Mouse (Mus musculus) limb, embryonic 12.5 days (tissue): ENCODE results near the gene Atp5l. TPM values are rescaled to one million over a fixed set of nuclear protein-coding genes. Genes with fewer than 3 reads are reported as not detected.
"Not testable (repeated sequence)": the region's sequence is repeated elsewhere in the genome, so short reads cannot be mapped to it uniquely, and the experiment has no call there.

ENCODE experiments used
- ATAC-seq: fragments of 200-750 bp; cut with Nextera tagmentation; 2 replicates; pipeline ENCODE4 v1.8.0; 2017; ENCODE audit warnings: low read depth, moderate TSS enrichment; ENCODE audit not compliant: insufficient number of reproducible peaks, insufficient read depth, low FRiP score, low TSS enrichment
- H3K27ac ChIP-seq: fragments of 300-500 bp; sonication (generic); 2 replicates; pipeline ENCODE4 v1.5.1; 2016; ENCODE audit warnings: mild to moderate bottlenecking, moderate library complexity
- H3K27me3 ChIP-seq: fragments of 300-500 bp; sonication (generic); 2 replicates; pipeline ENCODE4 v1.6.1; 2016; ENCODE audit warnings: mild to moderate bottlenecking, moderate library complexity
- H3K36me3 ChIP-seq: fragments of 300-500 bp; sonication (generic); 2 replicates; pipeline ENCODE4 v1.6.1; 2016; ENCODE audit warnings: mild to moderate bottlenecking, moderate library complexity
- H3K4me1 ChIP-seq: fragments of 300-500 bp; sonication (generic); replicated peaks from 2 replicates; pipeline ENCODE4 v1.6.1; 2016
- H3K4me2 ChIP-seq: fragments of 300-500 bp; sonication (generic); 2 replicates; pipeline ENCODE4 v1.6.1; 2016; ENCODE audit warnings: mild to moderate bottlenecking, moderate library complexity
- H3K4me3 ChIP-seq: fragments of 300-500 bp; sonication (generic); replicated peaks from 2 replicates; pipeline ENCODE4 v1.5.1; 2016; ENCODE audit warnings: mild to moderate bottlenecking
- H3K9ac ChIP-seq: fragments of 300-500 bp; sonication (generic); replicated peaks from 2 replicates; pipeline ENCODE4 v1.6.1; 2016; ENCODE audit warnings: mild to moderate bottlenecking, moderate library complexity
- H3K9me3 ChIP-seq: fragments of 300-500 bp; sonication (generic); 2 replicates; pipeline ENCODE4 v1.6.1; 2016; ENCODE audit warnings: mild to moderate bottlenecking, moderate library complexity
- WGBS: fragments of 180-500 bp; shearing (Covaris S2); methylation state at CpG from one replicate; pipeline ENCODE4 v1.1.7; 2016; 5-methylcytosine and 5-hydroxymethylcytosine counted together
- polyA plus RNA-seq: library from polyadenylated mRNA; unstranded; fragments of >200 nt; fragmentation: Nextera tagmentation; extraction: Ambion mirVana; gene quantifications from 2 replicates; pipeline ENCODE4 v1.2.1, GENCODE M21; 2016

The Atp5l gene
- 556 and 596 TPM in 2 replicates for polyA plus RNA-seq

DNA sequence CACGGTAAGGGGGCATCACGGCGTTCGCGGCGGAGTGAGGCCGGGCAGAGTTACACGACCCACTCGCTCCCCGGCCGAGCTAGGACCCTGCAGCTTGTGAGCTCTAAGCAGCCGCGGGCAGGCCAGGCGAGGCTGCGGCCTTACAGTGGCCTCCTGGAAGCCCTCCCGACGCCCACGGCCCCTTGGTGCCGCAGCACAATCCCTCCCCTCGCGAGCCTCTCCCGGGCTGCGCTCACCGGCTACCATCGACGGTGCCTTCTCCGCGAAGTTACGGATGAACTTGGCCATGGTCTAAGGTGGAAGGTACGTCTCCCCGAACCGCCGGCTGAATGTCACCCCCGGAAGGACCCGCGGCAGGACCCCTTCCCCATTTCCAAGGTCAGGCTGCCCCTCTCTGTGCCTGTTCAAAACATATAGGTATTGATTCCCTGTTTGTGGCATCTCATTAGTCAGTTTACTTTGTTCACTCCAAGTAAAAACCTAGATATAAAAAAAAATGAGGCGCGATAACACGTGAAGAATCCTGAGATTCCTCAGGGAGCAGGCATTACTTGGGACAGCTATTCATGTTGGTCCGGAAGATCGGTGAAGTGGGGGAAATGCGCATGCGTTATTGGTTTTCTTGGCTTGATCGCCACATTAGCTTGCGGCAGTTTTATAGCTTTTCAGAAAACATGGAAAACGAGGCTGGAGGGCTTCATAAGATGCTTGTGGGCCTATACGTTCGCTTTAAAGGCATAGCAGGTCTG is at the start of gene Atp5l:
Gene Atp5l (minus strand): TSS at position 369 of the 749 bp plus-strand sequence.
- Histone ChIP-seq H3K9ac (peak within 1 kb of the TSS; percentile 95), H3K4me1 (peaks cover 13% of the 10 kb centered on the region), H3K27me3 (no peaks in the 10 kb centered on the region), H3K27ac (peak within 1 kb of the TSS; percentile 85), H3K4me2 (peak within 1 kb of the TSS; percentile 83), H3K36me3 (peaks cover 5% of the 10 kb centered on the region; the same call in 1 of the 2 replicates), H3K4me3 (peak within 1 kb of the TSS; percentile 98), H3K9me3 (no peaks in the 10 kb centered on the region)
- under 1% methylated on average over 48 of the region's 48 CpGs for WGBS
- ATAC-seq: peak; percentile 83

DNA sequence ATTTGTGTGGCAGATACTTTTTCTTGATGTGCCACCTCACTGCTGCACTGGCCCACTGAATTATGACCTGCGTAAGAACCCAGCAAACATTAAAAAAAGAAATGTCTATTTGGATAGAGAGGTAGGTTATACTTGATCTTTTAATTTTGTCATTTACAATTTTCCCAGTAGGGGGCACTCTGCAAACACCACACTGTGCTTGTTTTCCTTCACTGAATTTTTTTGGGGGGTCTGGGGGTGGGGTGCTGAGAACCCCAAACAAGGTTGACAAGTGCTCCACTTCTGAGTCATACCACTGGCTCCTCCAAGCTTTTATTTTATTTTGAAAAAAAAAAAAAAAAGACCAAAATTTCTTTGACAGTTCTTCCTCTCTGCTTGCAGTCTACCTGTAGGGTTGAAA is 48.9 kb upstream of the Atp5l start:
- no peak for ATAC-seq
- Histone ChIP-seq H3K9ac (no peak overlapping the region), H3K36me3 (no peaks in the 10 kb centered on the region), H3K4me1 (peaks cover 10% of the 10 kb centered on the region), H3K4me3 (no peak overlapping the region), H3K9me3 (no peaks in the 10 kb centered on the region), H3K27ac (no peak overlapping the region), H3K27me3 (peaks cover 26% of the 10 kb centered on the region), H3K4me2 (no peak overlapping the region)
- 65% methylated on average over 1 of the region's 1 CpGs for WGBS

DNA sequence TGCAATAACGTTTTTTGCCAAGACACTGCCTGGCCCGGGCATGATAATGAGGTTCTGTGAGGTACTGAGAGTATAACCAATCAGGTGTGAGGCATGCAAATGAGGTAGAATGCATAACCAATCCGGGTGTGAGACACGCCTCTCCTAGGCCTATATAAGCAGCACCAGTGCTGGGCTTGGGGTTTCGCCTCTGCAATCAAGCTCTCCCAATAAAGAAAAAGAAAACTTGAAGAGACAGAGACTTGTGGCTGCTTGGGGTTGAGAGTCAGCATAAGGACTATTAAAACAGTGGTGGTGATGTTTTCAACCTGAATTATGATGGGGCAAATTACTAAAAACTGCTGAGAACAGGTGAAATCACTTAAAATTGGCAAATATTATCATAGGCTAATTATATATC is 47.2 kb upstream of the Atp5l start:
- ATAC-seq, H3K4me2 ChIP-seq, H3K9me3 ChIP-seq, H3K9ac ChIP-seq, H3K27ac ChIP-seq, H3K36me3 ChIP-seq, H3K4me3 ChIP-seq: not testable (repeated sequence)
- WGBS: 86% methylated on average over 5 of the region's 5 CpGs
- H3K4me1 ChIP-seq: peaks cover 14% of the 10 kb centered on the region
- peaks cover 13% of the 10 kb centered on the region for H3K27me3 ChIP-seq

DNA sequence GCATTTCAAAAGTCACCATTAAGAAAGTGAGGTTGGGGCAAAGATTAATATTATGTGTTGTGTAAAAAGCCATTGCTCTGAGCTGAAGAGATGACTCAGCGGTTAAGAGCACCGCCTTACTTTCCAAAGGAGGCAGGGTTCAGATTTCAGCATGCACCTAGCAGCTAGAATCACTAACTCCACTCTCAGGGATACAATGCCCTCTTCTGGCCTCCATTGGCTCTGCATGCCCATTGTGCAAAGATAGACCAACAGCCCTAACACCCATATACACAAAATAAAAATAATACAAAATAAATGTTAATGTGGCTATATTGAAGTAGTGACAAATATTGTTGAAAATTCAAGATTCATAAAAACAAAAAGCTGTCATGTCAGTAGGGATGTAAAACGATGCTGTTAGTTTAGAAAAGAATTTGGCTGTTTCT is 46.3 kb upstream of the Atp5l start:
- H3K27me3 ChIP-seq: peaks cover 9% of the 10 kb centered on the region
- H3K9me3 ChIP-seq: no peaks in the 10 kb centered on the region
- no peak overlapping the region for H3K4me3 ChIP-seq
- no peak overlapping the region for H3K4me2 ChIP-seq
- no peak overlapping the region for H3K9ac ChIP-seq
- ATAC-seq: no peak
- H3K27ac ChIP-seq: no peak overlapping the region
- peaks cover 6% of the 10 kb centered on the region for H3K36me3 ChIP-seq
- 29% methylated on average over 3 of the region's 3 CpGs for WGBS
- peaks cover 14% of the 10 kb centered on the region for H3K4me1 ChIP-seq

DNA sequence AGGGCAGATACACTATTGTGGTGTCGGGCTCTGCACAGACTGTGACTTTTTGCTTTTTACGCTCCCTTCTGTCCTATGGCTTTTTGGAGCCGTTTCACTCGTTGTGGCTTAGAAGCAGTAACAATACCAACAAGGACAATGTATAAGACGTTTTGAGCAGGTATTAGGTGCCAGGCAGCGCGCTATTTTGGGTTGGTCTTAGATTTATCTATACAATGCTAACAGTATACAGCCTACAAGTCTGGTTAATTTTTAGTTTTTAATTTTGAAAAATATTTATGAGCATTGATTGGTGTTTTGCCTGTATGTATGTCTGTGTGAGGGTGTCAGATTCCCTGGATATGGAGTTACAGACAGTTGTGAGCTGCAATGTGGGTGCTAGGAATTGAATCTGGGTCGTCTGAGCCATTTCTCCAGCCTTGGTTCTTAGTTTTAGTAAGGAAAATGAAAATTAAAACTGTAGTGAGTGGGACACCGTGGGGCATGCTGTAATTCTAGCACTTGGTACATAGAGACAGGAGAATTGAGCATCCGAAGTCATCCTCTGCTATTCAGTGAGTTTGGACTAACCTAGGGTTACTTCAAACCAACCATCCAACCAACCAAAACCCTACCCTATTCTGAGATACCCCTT is 45.4 kb upstream of the Atp5l start:
- H3K27me3 ChIP-seq: peaks cover 5% of the 10 kb centered on the region
- H3K4me1 ChIP-seq: peaks cover 14% of the 10 kb centered on the region
- H3K9ac ChIP-seq: peak overlapping the region; percentile 32
- peaks cover 13% of the 10 kb centered on the region for H3K36me3 ChIP-seq
- H3K27ac ChIP-seq: 0 out of 2 replicates have a peak overlapping the region, but pooled peaks have one; percentile 41
- H3K4me3 ChIP-seq: peak overlapping the region; percentile 72
- WGBS: 18% methylated on average over 10 of the region's 10 CpGs
- no peaks in the 10 kb centered on the region for H3K9me3 ChIP-seq
- H3K4me2 ChIP-seq: peak overlapping the region; percentile 75
- peak; percentile 49; the same call in 1 of the 2 replicates for ATAC-seq

DNA sequence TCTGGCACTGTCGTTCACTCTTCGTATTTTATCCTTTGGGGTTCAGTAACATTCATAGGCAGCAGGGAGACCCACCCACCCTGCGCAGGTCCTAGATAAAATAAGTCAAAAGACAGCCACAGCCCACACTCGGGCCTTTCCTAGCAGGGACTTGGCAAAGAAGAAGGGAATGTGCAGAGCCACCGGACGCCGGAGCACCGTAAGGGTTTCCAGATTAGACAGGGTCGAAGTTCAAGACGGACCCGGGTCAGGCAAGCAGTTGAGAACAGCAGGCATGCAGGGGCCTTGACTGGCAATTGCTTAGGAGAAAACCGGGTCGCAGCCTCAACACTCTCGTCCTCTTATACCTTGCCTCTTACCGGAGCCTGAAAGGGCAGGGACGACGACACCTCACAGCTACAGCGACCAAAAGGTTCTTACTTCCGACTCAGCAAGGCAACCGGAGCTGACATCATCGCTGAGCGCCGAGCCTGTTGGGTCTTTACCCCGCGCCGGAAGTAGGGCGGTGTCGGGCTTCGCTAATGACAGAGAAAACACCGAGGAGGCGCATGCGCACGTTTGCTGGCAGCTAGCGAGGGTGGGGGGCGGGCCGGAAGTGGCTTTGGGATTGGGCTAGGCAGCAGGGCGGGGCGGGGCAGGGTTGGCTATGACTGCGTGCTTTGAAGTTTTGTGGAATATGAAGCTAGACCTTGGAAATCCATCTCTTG is 44.7 kb upstream of the Atp5l start, which contains the start of gene Ube4a:
Gene Ube4a (minus strand): TSS at position 475 of the 707 bp plus-strand sequence.
- Histone ChIP-seq H3K4me2 (peak within 1 kb of the TSS; percentile 75), H3K27me3 (0 out of 2 replicates have a peak, but pooled peaks cover under 1% of the 10 kb centered on the region), H3K4me3 (peak within 1 kb of the TSS; percentile 72), H3K36me3 (peaks cover 15% of the 10 kb centered on the region), H3K4me1 (peaks cover 14% of the 10 kb centered on the region), H3K9ac (peak within 1 kb of the TSS; percentile 73), H3K9me3 (no peaks in the 10 kb centered on the region), H3K27ac (0 out of 2 replicates have a peak within 1 kb of the TSS, but pooled peaks have one; percentile 41)
- peak; percentile 89 for ATAC-seq
- under 1% methylated on average over 39 of the region's 39 CpGs for WGBS

DNA sequence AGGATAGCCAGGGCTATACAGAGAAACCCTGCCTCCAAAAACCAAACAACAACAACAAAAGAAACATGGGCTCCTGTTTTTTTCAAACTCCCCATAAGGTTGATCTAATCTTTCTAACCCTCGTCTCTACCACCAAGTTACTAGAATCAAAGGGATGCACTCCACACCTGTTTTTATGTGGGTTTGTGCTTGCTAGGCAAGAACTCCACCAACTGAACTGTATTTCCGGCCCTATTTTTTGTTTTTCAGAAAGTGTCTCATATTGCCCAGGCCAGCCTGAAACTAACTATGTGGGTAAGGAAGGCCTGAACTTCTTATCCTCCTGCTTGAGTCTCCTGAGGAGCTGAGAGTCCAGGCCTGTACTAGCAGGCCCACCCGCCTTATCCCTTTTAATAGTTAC is 33.9 kb upstream of the Atp5l start:
- WGBS: 89% methylated on average over 3 of the region's 3 CpGs
- H3K9me3 ChIP-seq: no peaks in the 10 kb centered on the region
- peaks cover 80% of the 10 kb centered on the region for H3K36me3 ChIP-seq

DNA sequence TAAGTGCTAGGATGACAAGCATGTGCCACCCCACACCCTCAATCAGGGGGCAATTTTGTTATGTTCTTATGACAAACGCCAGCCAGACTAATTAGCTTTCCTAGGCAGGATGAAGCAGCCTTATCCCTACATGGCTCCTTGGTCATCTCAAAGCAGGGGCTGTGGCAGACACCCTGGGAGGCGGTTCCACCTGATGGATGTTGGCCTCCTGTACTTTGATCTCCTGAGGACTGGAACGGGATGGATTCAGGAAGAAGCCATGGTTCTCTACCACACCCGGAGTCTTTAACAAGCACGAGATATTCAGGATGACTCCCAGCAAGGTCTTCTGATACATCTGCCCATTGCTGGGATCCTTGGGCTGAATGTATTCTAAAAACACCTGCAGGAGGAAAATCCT is 27.3 kb upstream of the Atp5l start:
- no peak overlapping the region for H3K4me3 ChIP-seq
- H3K4me1 ChIP-seq: no peaks in the 10 kb centered on the region
- peaks cover 89% of the 10 kb centered on the region for H3K36me3 ChIP-seq
- no peak overlapping the region for H3K9ac ChIP-seq
- 87% methylated on average over 5 of the region's 5 CpGs for WGBS
- H3K9me3 ChIP-seq: no peaks in the 10 kb centered on the region
- H3K27me3 ChIP-seq: no peaks in the 10 kb centered on the region
- H3K27ac ChIP-seq: no peak overlapping the region
- no peak for ATAC-seq
- H3K4me2 ChIP-seq: no peak overlapping the region

More for the DNA sequence above, 33.9 kb upstream of the Atp5l start:
- no peak for ATAC-seq
- no peak overlapping the region for H3K4me3 ChIP-seq
- no peaks in the 10 kb centered on the region for H3K27me3 ChIP-seq
- H3K4me2 ChIP-seq: no peak overlapping the region
- no peak overlapping the region for H3K9ac ChIP-seq
- H3K27ac ChIP-seq: no peak overlapping the region
- H3K4me1 ChIP-seq: no peaks in the 10 kb centered on the region

DNA sequence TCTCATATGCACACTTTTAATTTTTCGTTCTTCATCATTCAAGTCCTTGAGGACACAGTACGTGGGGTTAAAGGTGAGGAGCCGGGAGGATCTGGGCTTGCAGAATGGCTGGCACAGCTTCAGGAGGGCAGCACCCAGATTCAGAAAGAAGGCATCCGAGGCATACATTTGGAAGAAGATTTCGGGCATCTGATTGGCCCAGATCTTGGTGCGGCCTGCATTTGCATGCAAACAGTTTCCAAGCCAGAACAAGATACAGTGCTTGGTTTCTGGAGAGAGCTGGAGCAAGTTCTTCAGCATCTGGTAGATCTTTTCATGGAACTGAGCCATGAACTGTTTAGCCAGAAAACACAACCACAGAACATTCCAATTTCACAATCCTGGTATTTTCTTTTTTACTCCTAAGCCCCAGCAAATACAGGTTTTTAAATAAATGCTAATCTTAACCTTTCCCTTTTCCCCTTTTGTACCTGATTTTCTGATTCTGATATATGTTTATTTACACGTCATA is 25.7 kb upstream of the Atp5l start:
- no peak overlapping the region for H3K4me3 ChIP-seq
- no peak overlapping the region for H3K27ac ChIP-seq
- H3K9me3 ChIP-seq: no peaks in the 10 kb centered on the region
- WGBS: 94% methylated on average over 7 of the region's 7 CpGs
- no peak overlapping the region for H3K9ac ChIP-seq
- peaks cover 91% of the 10 kb centered on the region for H3K36me3 ChIP-seq
- H3K4me2 ChIP-seq: no peak overlapping the region
- no peak for ATAC-seq
- H3K4me1 ChIP-seq: no peaks in the 10 kb centered on the region
- H3K27me3 ChIP-seq: no peaks in the 10 kb centered on the region

DNA sequence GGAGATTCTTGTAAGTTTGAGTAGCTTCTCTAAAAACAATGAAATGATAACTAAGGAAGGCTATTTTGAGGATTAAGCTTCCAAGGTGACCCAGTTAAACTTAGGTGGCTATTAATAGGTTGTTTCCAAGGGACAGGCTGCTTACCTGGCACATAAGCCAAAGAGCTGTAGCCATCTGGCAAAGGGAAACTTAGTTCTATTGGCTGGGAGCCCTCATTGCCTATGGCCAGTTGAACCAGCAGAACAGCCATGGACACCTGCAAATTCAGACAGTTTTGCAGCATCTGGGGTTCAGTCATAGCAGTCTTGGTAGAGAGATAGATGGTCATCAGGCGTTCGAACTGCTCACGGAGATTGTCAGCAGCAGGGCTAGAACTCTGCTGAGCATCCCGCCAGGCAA is 21.9 kb upstream of the Atp5l start:
- Histone ChIP-seq H3K4me3 (no peak overlapping the region), H3K36me3 (peaks cover 86% of the 10 kb centered on the region), H3K9ac (no peak overlapping the region), H3K9me3 (no peaks in the 10 kb centered on the region), H3K27me3 (no peaks in the 10 kb centered on the region), H3K4me2 (no peak overlapping the region), H3K4me1 (no peaks in the 10 kb centered on the region), H3K27ac (no peak overlapping the region)
- ATAC-seq: no peak
- WGBS: 93% methylated on average over 4 of the region's 4 CpGs

DNA sequence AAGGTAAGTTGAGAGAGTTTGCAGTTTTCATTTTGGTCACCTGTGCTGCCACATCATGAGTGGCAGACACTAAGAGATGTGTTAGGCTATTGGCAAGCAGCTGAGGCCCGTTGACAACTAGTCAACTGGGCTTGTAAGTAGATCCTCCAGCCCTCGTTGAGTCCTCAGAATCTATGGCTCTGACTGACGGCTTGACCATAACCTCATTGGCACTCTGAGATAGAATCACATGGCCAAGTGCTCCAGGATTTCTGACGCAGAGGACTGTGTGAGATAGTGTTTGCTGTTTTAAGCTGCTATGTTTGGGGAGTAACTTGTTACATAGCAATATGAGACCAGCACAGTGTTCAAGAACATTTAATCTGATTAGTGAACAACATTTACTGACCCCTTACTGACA is 21.2 kb upstream of the Atp5l start:
- H3K4me2 ChIP-seq: no peak overlapping the region
- H3K4me1 ChIP-seq: no peaks in the 10 kb centered on the region
- H3K36me3 ChIP-seq: peaks cover 86% of the 10 kb centered on the region
- no peak overlapping the region for H3K27ac ChIP-seq
- no peak overlapping the region for H3K9ac ChIP-seq
- H3K4me3 ChIP-seq: no peak overlapping the region
- H3K9me3 ChIP-seq: no peaks in the 10 kb centered on the region
- no peak for ATAC-seq
- 90% methylated on average over 4 of the region's 4 CpGs for WGBS
- H3K27me3 ChIP-seq: no peaks in the 10 kb centered on the region
